Mouse (Mus musculus) gastrocnemius, postnatal 14 days (tissue): ENCODE data around the gene Leo1. TPM values are rescaled to one million over a fixed set of nuclear protein-coding genes. Genes with fewer than 3 reads are reported as not detected.
"Not testable (repeated sequence)": the region's sequence is repeated elsewhere in the genome, so short reads cannot be mapped to it uniquely, and the experiment has no call there.

ENCODE experiments used
- DNase-seq: peaks from one replicate; pipeline ENCODE4 v3.0.0; 2021; ENCODE audit warnings: mixed read lengths
- intact Hi-C: fragments of 180-260 bp; cut with DNase I; formaldehyde crosslinking; loops from one replicate; pipeline ENCODE4 v1.15.1; 2025; ENCODE audit warnings: low total_unique reads
- total RNA-seq, 2 experiments: library from RNA; stranded (reverse); gene quantifications; 2 replicates each; pipeline ENCODE4 v1.2.3; 2021

Leo1 gene
- total RNA-seq, 2 experiments from 2014 or later: 17.3 to 22.2 TPM

GRCm38 (mm10) chr9:75463050-75463660 is 21.8 kb downstream of the Leo1 start:
- no peak for DNase-seq
- intact Hi-C loops: no loop called here

GRCm38 (mm10) chr9:75465856-75466255 is 24.5 kb downstream of the Leo1 start:
- intact Hi-C loops: no loop called here
- DNase-seq: no peak

DNA sequence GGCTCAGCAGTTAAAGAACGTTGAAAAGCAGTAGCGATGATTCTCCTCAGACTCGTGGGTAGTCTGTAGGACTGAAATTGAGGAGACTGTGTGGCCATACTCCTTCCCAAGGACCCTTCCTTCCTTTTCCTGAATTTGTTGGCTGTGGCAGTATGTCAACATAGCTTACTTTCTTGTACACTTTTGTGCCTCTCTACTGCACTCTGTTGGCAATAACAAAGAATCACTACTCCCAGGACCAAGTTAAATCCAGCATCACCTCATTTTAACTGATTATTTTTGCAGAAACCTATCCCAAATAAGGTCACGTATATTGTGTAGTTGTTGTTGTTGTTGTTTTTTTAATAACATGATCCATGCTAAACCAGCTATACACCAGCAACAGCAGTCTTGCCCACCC is 25.3 kb downstream of the Leo1 start:
- intact Hi-C loops: no loop called here
- DNase-seq: no peak

DNA sequence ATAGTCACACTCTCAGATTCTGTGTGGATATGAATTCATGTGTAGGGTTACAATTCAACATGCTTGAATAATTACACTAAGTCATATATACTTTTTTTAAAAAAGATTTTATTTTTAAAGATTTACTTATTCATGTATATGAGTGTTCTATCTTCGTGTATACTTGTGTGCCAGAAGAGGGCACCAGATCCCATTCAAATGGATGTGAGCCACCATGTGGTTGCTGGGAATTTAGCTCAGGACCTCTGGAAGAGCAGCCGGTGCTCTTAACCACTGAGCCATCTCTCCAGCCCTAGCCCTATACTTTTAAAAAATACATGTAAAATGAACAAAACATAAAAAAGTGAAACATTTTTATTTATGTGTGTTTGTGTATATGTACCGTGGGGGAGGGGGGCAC is 26.3 kb downstream of the Leo1 start:
- intact Hi-C loops: no loop called here
- no peak for DNase-seq

- no peak for DNase-seq
- intact Hi-C loops: no loop called here
These were observed 27.0 kb downstream of the Leo1 start for GRCm38 (mm10) chr9:75468297-75468696.

DNA sequence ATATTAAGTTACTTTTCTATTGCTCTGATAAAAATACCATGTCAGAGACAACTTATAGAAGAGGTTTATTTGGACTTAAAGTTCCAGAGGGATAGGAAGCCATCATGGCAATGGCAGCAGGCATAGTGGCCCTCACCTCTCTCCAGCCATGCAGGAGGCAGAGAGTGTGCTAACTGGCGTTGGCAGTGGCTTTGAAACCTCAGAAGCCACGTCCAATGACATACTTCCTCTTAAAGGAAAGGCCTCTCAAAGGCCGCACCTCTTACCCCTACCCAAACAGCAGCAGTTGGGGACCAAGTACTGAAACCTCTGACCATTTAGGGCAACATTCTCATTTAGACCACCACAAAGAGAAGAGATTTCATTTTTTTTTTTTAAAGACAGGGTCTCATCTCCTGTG is 35.9 kb downstream of the Leo1 start:
- no peak for DNase-seq
- intact Hi-C loops: no loop called here

DNA sequence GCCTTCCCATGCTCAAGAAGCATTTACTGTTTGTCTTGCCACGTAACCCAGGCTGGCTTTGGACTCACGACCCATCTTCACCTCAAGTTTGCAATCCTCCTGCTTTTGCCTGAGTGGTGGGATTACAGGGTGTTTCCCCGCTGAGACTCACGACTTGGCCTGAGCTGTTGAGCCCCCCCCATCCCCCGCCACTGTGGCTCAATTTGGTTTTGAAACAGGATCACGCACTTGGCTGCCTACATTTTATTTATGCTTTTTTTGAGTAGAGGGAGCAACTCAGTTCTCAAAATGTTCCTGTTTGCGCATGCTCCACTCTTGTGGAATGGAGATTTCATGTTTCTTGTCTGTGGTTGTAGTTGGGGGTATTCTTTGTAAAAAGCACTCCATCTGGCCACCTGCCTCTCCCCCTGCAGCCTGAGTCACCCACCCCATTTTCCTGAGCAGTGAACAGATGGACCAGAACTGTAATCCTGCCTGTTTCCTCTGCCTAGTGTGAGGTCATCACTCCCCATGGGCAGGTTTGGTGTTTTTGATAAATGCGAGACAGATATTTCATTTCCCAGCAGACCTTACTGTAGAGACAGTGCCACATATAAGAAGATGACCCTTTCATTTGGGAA is 37.9 kb downstream of the Leo1 start:
- intact Hi-C loops: no loop called here
- DNase-seq: no peak

GRCm38 (mm10) chr9:75480536-75481075 is 39.3 kb downstream of the Leo1 start:
- intact Hi-C loops: no loop called here
- no peak for DNase-seq

DNA sequence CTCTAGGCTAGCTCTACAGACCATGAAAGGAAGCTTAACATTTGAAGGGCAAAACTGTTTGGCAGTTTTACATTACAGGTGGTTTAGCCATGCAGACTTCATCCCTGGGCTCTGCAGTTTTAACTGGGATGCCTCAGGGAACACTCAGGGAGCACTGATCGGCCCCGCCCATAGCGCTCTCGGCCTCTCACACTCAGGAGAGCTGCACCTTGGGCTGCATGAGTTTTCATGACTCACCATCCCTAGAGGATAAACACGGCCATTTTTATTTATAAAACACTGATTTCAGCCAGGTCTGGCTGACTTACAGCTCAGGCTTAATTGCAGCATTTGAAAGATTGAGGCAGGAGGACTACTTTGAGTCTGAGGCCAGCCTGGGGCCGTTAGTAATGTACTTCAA is 43.9 kb downstream of the Leo1 start:
- intact Hi-C loops: no loop called here
- no peak for DNase-seq

GRCm38 (mm10) chr9:75488255-75488654 is 46.9 kb downstream of the Leo1 start:
- DNase-seq, intact Hi-C loops: not testable (repeated sequence)

DNA sequence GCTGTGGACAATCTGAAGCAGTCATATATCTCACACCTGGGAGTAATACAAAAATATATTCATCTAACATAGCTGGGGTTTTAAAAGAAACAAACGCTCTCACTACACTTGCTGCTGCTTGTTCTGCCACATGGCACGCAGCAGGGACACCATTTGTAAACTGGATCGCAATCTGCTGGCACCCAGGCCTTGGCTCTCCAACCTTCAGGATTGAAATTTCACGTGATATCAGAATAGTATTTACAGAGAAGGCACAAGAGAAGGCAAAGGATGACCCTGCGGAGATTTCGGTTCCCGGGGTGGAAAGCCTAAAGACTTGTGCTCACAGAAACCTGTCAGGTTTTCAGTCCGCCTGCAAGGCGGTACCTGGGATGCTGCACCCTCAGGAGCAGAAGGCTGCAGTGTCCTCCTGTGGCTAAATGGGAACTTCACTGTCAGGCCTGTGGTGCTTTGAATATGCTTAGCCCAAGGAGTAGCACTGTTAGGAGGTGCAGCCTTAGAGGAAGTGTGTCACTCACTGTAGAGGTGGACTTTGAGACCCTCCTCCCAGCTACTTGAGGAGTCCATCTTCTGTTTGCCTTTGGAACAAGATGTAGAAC is 53.2 kb downstream of the Leo1 start:
- intact Hi-C loops: no loop called here

GRCm38 (mm10) chr9:75495945-75496344 is 54.6 kb downstream of the Leo1 start:
- DNase-seq: no peak
- intact Hi-C loops: no loop called here

More for the DNA sequence above, 53.2 kb downstream of the Leo1 start:
- DNase-seq: no peak

DNA sequence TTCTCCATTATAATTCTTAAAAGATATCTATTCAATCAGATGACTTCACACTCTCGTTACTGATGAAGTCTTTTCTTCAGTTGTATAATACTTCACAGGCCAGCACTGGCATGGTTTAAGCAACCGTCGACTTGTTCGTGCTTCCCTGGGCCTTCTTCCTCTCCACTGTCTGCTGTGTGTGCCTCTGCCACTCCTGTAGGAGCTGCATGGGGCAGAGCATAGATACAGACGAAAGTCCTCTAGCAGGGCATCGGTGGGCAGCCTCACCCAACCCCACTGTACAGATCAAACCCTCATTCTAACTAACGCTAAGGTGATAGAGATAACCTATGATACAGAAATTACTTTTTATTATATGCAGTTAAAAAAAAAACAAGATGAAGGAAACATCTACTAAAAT is 57.2 kb downstream of the Leo1 start:
- intact Hi-C loops: no loop called here
- DNase-seq: no peak

DNA sequence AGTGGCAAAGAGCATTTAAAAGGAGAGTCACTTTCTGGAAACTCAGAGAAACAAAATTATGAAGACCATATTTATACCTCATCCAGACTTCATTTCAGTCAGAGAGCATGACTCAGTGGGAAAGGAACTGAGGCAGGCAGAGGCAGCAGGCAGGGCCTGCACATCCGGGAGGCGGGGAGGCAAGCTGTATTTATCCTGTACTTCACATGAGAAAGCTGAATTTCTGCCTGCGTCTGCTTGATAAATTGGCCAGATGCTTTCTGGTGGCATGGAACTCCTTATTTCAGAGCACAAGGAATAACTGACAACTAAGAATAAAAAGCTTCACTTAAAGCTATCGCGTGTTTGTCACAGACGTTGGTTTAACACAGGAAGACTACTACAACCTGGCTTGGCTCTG is 63.0 kb downstream of the Leo1 start:
- intact Hi-C loops: no loop called here
- no peak for DNase-seq

- intact Hi-C loops: no loop called here
- no peak for DNase-seq
These were observed 70.1 kb downstream of the Leo1 start for GRCm38 (mm10) chr9:75511236-75511939.

DNA sequence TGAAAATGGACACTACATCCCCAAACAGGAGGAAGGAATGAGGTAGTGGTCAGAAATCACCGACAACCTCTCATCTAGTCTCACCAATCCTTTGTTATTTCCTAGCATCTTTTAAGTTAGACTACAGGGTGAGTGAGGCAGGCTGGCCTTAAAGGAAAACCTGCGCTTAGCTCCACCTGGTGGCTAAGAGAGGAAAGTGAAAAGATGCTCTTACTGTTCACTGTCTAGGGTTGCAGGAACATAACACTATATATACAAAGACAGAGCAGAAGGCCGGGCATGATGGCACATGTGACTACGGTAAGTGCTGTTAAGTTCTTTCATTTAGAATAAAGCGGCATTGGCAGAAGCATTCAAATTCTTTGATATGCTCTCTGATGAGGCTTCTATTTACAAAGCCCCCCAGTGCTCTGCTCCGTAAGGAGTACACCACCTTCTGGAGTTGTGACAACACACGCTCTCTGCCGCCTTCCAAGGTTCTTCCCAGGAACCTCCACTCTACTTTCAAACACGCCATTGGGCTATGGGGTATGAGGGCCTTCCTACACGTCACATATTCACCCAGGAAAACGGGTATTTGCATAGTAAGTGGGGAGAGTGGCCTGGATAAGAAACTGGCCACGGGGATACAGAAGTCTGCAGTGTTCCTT is 74.3 kb downstream of the Leo1 start:
- intact Hi-C loops: loop anchor here (5.0 kb wide), 1 partner anchor 67 kb away; no protein-coding TSS in a partner anchor
- peak; percentile 15 for DNase-seq
